Mouse (Mus musculus): ENCODE data around the gene Plcg1.

DNA sequence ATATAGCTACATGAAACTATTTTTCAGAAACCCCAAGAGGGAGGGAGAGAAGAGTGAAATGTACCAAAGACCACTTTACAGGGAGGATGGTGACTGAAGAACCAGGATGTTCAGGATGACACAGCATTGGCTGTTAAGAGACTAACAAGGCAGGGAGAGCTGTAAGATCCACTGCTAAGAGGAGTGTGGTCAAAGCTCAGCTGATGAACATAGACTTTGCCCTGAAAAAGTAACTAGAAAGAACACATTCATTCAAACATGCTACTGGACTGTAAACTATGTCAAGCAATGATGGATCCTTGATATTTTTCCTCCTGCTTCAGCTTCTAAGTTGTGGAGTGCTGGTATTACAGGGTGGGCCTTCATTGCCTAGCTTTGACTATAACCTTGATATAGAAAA lies 79.3 kb downstream of the Plcg1 start:
- TF ChIP-seq ZNF384 (IDR thresholded peaks at IDR 0.05; ENCODE audit: low read depth, low read length) (no peak), CHD2 (IDR thresholded peaks at IDR 0.05; ENCODE audit: low read depth, low read length) (no peak), ZC3H11A (IDR thresholded peaks at IDR 0.05; ENCODE audit: borderline replicate concordance, low read depth, low read length) (no peak), MAFK (IDR thresholded peaks at IDR 0.05; ENCODE audit: insufficient read depth, low read depth, low read length) (no peak)

All from ES-E14 (cell line).